Mouse (Mus musculus): ENCODE results near the gene Armc7.
"Not testable (repeated sequence)": the region's sequence is repeated elsewhere in the genome, so short reads cannot be mapped to it uniquely, and the experiment has no call there.

Armc7 gene

DNA sequence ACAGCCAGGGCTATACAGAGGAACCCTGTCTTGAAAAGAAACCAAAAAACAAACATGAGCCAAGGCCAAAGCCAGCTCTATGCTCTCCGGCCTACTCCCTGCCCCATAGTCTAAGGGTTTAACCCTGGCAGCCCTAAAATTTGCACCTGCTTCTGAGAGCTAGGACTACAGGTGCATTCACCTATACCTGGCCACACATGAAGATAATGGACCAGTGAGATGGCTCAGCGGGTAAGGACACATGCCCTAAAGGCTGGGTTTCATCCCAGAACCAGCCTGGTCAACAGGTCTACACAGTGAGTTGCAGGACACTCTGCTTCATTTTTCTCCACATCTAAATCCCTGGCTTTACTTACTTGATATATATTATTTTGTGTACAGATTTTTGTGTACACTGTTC, 46.8 kb downstream of the Armc7 start:
- DNase-seq (ENCODE audit: low spot score in 2 of 2): no peak

DNA sequence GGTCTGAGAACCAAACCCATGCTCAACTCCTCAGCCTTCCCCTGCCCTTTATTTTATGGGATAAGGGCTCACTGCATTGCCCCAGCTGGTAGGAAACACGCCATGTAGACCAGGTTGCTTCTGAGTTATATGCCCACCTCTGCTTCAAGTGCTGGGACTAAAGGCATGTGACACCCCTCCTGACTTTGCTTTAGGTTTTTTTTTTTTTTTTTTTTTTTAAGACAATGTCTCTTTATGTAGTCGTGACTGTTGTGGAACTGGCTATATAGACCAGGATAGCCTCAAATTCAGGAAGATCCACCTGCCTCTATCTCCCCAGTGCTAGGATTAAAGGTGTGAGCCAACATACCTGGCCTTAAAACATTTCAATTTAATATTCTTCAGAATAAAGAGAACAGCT, 47.2 kb downstream of the Armc7 start:
- no peak for DNase-seq (ENCODE audit: low spot score in 2 of 2)

DNA sequence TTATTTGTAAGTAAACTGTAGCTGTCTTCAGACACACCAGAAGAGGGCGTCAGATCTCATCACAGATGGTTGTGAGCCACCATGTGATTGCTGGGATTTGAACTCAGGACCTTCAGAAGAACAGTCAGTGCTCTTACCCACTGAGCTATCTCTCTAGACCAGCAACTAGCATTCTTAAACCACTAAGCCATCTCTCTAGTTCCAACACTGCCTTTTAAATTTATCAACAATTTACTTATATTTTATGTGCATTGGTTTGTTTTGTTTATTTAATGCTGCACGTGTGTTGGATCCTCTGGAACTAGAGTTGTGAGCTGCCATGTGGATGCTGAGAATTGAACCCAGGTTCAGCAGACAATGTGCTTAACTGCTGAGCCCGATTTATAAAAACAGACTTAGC, 51.0 kb downstream of the Armc7 start:
- DNase-seq (ENCODE audit: low spot score in 2 of 2): not testable (repeated sequence)

DNA sequence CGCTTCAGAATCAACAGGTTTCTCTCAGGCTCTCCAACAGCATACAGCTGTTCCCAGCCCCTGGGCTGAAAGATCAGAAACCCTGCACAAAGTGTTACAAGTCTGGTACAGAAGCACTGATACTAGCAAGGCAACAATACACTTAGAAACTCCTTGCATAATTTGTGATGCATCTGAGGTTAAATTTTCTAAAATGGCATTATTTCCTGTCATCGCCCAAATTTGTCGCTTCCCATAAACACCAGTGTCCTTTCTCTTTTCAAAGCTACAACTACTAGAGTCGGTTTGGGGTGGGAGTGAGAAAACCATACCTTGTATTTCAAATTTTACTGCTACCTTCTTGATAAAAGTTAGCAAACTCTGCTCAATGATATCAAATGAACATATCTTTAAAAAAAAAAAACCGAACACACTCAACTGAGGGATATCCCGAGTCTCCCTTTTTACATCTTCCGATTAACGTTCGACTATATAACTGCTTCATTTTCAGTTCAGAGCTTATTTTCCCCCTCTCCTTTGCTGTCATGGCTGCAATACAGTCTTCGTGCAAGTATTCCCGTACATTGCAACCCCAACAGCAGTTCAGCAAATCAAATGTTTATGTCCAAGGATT, 59.4 kb downstream of the Armc7 start:
- DNase-seq (ENCODE audit: low spot score in 2 of 2): no peak

DNA sequence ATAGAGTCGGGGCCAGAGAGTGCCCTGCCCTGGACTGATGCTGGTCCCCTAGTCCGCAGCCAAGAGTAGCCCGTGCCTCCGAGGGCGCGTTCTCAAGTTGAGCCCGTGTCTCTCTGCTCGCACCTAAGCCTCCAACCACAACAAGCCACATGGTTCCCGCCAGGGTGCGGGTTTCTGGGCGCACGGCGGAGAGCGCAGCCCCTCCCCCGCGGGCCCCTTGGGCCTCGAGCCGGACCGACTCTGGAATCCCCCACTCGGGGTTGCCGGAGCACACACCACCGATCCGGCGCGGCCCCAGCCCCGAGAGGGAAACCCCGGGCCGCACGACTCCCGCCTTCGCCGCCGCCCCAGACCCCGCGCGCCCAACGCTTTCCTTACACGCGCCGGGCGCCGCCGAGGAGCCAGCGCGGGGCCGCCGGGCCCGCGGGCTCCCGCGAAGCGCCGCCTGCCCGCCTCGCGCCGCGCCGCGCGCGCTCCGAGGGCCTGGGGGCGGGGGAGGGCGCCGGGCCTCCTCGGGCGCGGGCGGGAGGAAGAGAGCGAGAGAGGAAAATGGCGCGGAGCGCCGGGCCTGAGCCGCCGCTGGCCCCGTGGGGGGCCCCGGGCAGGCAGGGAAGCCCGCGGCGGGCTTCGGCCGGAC, 60.1 kb downstream of the Armc7 start:
- peak; percentile 68 to 85 for DNase-seq (ENCODE audit: low spot score in 2 of 2)

DNA sequence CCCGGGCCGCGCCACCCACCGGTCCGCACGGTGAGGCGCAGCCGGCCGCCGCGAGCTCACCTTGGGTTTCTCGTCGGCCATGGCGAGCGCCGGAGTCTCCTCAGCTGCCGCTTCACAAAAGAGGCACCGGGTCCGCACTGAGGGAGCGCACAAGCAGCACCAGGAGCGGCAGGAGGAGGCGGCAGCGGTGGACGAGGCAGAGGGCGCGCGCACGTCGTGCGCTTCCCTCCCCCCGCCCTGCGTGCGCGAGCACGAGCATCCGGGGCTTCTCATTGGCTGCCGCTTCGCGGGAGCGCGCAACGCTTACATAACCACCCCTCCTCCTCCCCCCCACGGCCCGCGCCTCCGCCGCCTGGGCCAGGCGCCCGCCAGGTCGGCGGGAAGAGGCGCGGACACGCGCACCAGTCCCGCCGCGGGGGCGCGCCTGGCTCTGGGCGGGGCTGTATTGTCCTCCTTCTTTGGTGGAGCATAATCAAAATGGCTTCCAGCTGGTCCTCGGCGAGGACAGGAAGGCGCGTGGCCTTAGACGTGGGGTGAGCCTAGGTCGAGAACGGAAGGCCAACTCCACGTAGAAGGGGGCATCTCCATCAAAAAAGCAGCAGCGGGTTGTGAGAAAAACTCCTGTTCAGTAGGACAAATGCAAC, 60.7 kb downstream of the Armc7 start, which contains the start of gene Sumo2:
Sumo2 (minus strand) TSS at position 239 of the 644 bp plus-strand sequence.
- DNase-seq (ENCODE audit: low spot score in 2 of 2): peak; percentile 99

DNA sequence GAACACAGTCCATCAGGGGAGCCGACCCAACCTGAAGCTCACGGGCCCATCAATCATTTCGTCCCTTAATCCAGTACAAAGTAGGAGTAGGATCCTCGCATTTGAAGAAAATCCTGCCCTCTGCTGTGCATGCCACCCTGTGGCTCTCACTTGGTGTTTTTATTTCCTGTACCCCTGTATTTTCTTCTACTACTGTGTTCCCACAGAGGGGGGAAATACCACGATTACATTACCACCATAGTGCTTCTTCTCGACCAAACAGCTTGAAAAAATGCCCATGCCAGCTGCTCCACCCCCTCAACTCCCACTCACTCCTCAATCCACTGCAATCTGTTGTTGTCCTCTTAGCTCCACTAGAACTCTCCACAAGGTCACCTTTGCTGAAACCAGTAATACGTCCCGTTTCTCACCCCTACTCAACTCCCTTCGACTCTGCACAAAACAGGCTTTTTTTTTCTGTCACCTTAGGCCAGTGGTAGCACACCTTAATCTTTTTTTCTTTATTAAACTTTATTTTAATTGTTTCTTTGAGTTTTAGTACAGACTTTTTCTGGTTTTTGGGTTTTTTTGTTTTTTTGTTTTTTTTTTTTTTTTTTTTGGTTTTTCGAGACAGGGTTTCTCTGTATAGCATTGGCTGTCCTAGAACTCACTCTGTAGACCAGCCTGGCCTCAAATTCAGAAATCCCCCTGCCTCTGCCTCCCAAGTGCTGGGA, 61.5 kb downstream of the Armc7 start:
- no peak for DNase-seq (ENCODE audit: low spot score in 2 of 2)

DNA sequence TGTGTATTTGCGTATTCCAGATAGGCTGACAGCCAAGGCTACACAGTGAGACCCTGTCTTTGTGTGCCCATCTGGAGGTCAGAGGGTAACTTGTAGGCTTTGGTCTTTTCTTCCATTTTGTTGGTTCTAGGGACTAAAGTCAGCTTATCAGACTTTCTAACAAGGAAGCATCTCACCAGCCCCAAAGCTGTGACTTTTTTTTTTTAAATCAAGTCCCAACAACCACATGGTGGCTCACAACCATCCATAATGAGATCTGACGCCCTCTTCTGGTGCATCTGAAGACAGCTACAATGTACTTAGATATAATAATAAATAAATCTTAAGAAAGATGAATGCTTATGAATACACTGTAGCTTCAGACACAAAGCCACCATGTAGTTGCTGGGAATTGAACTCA, 62.6 kb downstream of the Armc7 start:
- DNase-seq (ENCODE audit: low spot score in 2 of 2): no peak
